Mouse (Mus musculus) embryonic stem cell, embryonic (primary cell): Measurements from ENCODE around the gene Ppfibp2.

ENCODE experiments used
- CTCF ChIA-PET, 4 experiments: fragments of 300-600 bp in 2 of 4; fragments of 350-600 bp in 2 of 4; sonication (Branson Sonifier 250); formaldehyde crosslinking; loops; one replicate each; lab custom pipeline; 2022; ENCODE audit warnings: inconsistent platforms in 2 of 4; lab: Charles Lee
- POLR2A ChIA-PET, 4 experiments: fragments of 300-600 bp in 2 of 4; fragments of 350-600 bp in 2 of 4; sonication (Branson Sonifier 250); formaldehyde crosslinking; loops; one replicate each; lab custom pipeline; 2022; ENCODE audit warnings: antibody characterized with exemption in 4 of 4, inconsistent platforms in 1 of 4; lab: Charles Lee

The Ppfibp2 gene

GRCm38 (mm10) chr7:107596753-107597152 is 1.7 kb downstream of the Ppfibp2 start:
- POLR2A ChIA-PET = interaction anchor here in 1 of 4 experiments (1.0 to 1.1 kb wide), 2 partner anchors 10 to 22 kb away, joined by 3 read pairs; no protein-coding TSS in a partner anchor
- CTCF ChIA-PET = interaction anchor here in 1 of 4 experiments (1.0 kb wide), 1 partner anchor 152 kb away, joined by 3 read pairs; no protein-coding TSS in a partner anchor

GRCm38 (mm10) chr7:107597956-107598355 is 2.9 kb downstream of the Ppfibp2 start:
- POLR2A ChIA-PET = interaction anchor here in 1 of 4 experiments (0.8 kb wide), 1 partner anchor 8 kb away, joined by 3 read pairs; no protein-coding TSS in a partner anchor
- CTCF ChIA-PET = no interaction called here

- CTCF ChIA-PET = interaction anchor here in 1 of 4 experiments (0.6 kb wide), 1 partner anchor 916 kb away, joined by 5 read pairs; no protein-coding TSS in a partner anchor
- POLR2A ChIA-PET = interaction anchor here in 2 of 4 experiments (1.2 to 2.0 kb wide), 2 partner anchors 12 to 46 kb away, joined by 3 to 4 read pairs; no protein-coding TSS in a partner anchor
Measured at GRCm38 (mm10) chr7:107600651-107601050, 5.6 kb downstream of the Ppfibp2 start.

DNA sequence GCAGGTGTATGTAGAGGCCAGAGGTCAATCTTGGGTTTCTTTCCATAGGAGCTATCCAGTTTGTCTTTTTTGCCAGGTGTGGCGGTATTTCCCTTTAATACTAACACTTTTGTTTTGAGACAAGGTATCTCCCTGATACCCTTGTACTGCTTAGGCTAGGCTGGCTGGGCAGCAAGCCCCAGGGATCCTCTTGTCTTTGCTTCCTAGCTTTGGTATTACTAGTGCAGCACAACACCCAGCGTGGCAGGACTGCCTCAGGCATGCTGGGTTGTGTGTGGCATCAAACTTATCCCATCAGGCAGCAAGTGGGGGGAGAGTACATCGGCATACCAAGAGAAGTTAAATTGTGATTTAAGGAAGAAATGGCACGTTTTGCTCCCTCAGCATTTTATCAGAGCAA is 7.5 kb downstream of the Ppfibp2 start:
- ChIA-PET CTCF (no interaction called here), POLR2A (interaction anchor here in 2 of 4 experiments (1.3 to 2.0 kb wide), 3 partner anchors 8 to 25 kb away, joined by 3 to 13 read pairs (median 4); partner anchors contain the start of gene Ppfibp2 (in 1 of the 2))

DNA sequence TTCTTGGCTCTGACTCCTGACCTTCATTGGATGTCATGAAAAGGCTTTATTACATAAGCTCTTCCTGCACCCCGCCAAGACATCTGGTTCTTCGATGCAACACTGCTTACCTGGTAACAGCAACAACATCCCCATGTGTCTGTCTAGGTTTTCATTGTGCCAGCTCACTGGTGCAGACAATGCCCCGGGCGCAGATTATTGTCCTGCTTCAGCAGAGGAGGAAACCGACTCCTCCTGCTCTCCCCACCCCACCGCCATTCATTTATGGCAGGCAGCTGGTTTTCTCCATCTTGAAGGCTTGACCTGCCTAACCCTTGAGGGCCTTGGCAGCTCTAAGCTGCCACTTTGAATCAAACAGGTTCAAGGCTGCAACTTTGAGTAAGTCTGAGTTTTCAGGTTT is 7.9 kb downstream of the Ppfibp2 start:
- ChIA-PET POLR2A (interaction anchor here in 2 of 4 experiments (0.8 to 2.0 kb wide), 4 partner anchors 9 to 50 kb away, joined by 3 to 13 read pairs (median 4); partner anchors contain the start of gene Ppfibp2 (in 1 of the 2)), CTCF (no interaction called here)

- ChIA-PET CTCF (no interaction called here), POLR2A (interaction anchor here in 1 of 4 experiments (0.9 to 1.2 kb wide), 4 partner anchors 13 to 395 kb away, joined by 3 to 5 read pairs (median 4); partner anchors contain the start of gene Ppfibp2)
Measured at GRCm38 (mm10) chr7:107607766-107608165, 12.8 kb downstream of the Ppfibp2 start.

DNA sequence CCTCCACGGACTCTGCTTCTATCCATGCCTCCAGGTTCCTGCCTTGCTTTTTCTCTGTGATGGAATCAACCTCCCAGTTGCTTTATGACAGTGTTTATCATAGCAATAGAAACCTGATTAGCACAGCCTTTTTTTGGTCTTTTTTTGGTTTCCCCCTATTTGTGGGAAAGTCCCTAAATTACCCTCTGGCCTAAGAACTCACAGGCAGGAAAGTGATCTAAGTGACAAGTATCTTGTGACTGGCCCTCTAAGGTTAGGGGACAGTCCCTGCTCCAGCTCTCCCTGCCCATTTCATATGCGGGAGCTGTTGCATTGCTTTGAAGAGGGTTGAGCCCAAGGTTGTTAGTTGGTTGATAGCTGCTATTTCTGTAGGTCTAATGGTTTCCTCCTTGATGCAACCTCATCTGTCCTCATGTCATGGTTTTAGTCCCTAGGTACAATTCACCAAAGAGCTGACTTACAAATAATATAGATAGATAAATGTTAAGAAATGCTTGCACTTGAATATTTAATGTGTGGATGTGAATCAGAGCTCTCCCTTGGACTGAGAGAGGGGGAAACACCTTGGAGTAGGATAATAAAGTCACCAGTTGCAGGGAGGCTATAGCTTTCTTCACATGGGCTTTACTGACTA is 14.7 kb downstream of the Ppfibp2 start:
- ChIA-PET POLR2A (interaction anchor here in 2 of 4 experiments (1.2 to 1.4 kb wide), 3 partner anchors 9 to 15 kb away, joined by 4 to 9 read pairs (median 4); partner anchors contain the start of gene Ppfibp2 (in 2 of the 2)), CTCF (no interaction called here)

DNA sequence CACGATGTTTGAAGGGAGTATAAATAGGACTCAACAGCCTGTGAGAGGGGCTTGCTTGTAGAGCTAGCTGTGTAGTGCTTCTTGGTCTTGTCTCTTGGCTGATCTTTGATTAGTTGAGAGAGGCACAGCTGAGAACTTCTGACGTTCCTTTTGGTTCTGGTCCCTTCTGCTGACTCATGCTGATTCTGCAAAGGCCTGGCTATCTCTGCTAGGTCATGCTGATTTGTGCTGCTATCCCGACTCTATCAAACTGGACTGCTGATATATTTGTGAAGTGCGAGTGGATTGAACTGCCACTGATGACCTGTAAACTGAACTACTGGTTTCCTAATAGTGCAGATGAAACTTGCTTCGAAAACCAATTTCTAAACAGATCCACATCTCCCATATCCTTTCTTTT is 15.9 kb downstream of the Ppfibp2 start:
- CTCF ChIA-PET = no interaction called here
- POLR2A ChIA-PET = interaction anchor here in 1 of 4 experiments (0.9 to 1.4 kb wide), 2 partner anchors 8 to 58 kb away, joined by 4 read pairs; no protein-coding TSS in a partner anchor

GRCm38 (mm10) chr7:107618028-107618992 is 23.3 kb downstream of the Ppfibp2 start:
- POLR2A ChIA-PET = interaction anchor here in 3 of 4 experiments (0.7 to 1.9 kb wide), 7 partner anchors 8 to 1829 kb away, joined by 3 to 8 read pairs (median 4); partner anchors contain the start of gene Ppfibp2 (in 1 of the 3)
- CTCF ChIA-PET = interaction anchor here in 1 of 4 experiments (1.0 to 1.3 kb wide), 3 partner anchors 24 to 43 kb away, joined by 3 to 5 read pairs (median 4); partner anchors contain the start of gene Ppfibp2

GRCm38 (mm10) chr7:107619225-107619624 is 24.2 kb downstream of the Ppfibp2 start:
- POLR2A ChIA-PET = interaction anchor here in 2 of 4 experiments (1.1 to 1.9 kb wide), 3 partner anchors 9 to 25 kb away, joined by 3 to 6 read pairs (median 4); no protein-coding TSS in a partner anchor
- CTCF ChIA-PET = interaction anchor here in 1 of 4 experiments (1.1 kb wide), 1 partner anchor 42 kb away, joined by 4 read pairs; no protein-coding TSS in a partner anchor

GRCm38 (mm10) chr7:107620137-107620536 is 25.1 kb downstream of the Ppfibp2 start:
- POLR2A ChIA-PET = interaction anchor here in 1 of 4 experiments (0.6 kb wide), 2 partner anchors 48 to 104 kb away, joined by 3 read pairs; no protein-coding TSS in a partner anchor
- CTCF ChIA-PET = interaction anchor here in 1 of 4 experiments (0.6 kb wide), 1 partner anchor 83 kb away, joined by 4 read pairs; no protein-coding TSS in a partner anchor

GRCm38 (mm10) chr7:107624432-107624831 is 29.4 kb downstream of the Ppfibp2 start:
- ChIA-PET POLR2A (interaction anchor here in 1 of 4 experiments (0.8 kb wide), 1 partner anchor 29 kb away, joined by 4 read pairs; the partner anchor contains the start of gene Ppfibp2), CTCF (no interaction called here)

- ChIA-PET CTCF (no interaction called here), POLR2A (no interaction called here)
Measured at GRCm38 (mm10) chr7:107625061-107625460, 30.1 kb downstream of the Ppfibp2 start, which contains the start of gene 5330417H12Rik. 5330417H12Rik (minus strand) TSS chr7:107625161.

- CTCF ChIA-PET = no interaction called here
- POLR2A ChIA-PET = no interaction called here
Measured at GRCm38 (mm10) chr7:107625781-107626180, 30.8 kb downstream of the Ppfibp2 start.

DNA sequence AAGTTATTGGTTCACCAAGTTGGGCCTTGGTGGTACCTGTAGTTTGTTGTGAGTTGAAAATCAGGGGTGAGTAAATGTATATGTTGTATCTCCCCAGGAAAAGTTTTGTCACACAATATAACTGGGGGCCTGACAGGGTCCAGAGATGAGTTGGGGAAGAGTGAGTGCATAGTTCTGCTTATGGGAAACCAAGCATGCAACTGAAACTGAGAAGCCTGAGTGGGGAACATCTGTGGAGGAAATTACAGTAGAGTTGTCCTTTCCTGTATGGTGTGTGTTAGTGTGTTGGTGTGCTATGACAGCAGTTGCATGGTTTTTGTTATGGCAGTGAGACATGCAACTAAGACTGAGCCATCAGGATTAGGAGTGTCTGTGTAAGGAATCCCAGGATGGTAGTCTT is 33.4 kb downstream of the Ppfibp2 start:
- CTCF ChIA-PET = no interaction called here
- POLR2A ChIA-PET = interaction anchor here in 1 of 4 experiments (0.9 kb wide), 1 partner anchor 34 kb away, joined by 4 read pairs; the partner anchor contains the start of gene Ppfibp2

DNA sequence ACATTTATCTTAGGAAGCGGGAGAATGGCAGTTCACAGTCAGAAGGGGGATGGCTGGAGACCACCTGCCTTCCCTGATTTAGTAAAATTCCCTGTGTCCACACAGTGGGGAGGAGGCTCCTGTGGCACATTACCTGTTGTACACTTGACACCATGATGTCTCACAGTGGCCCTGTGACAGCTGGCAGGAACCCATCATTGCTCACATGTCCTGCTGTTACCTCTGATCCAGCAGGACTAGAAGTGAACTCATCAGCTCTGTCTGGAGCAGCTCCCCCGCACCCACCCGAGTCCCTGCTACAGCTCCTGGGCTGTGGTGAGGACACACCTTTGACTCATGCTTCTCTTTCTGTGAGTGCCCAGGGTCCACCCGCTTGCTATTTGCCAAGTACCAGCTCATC is 38.2 kb downstream of the Ppfibp2 start:
- ChIA-PET POLR2A (interaction anchor here in 2 of 4 experiments (0.5 to 1.0 kb wide), 3 partner anchors 28 to 303 kb away, joined by 3 to 5 read pairs (median 3); no protein-coding TSS in a partner anchor), CTCF (no interaction called here)

GRCm38 (mm10) chr7:107637398-107637797 is 42.4 kb downstream of the Ppfibp2 start:
- ChIA-PET POLR2A (interaction anchor here in 1 of 4 experiments (1.4 to 1.6 kb wide), 2 partner anchors 10 to 43 kb away, joined by 3 to 4 read pairs; no protein-coding TSS in a partner anchor), CTCF (no interaction called here)
